Mouse (Mus musculus) layer of hippocampus, postnatal 36 days (tissue): Measurements from ENCODE around the gene Kcnk10. TPM values are rescaled to one million over a fixed set of nuclear protein-coding genes. Genes with fewer than 3 reads are reported as not detected.
"Not testable (repeated sequence)": the region's sequence is repeated elsewhere in the genome, so short reads cannot be mapped to it uniquely, and the experiment has no call there.

Experiments
- DNase-seq, 2 experiments: peaks; one replicate each; pipeline ENCODE4 v3.0.0; 2022
- total RNA-seq, 2 experiments: library from RNA; stranded (reverse); gene quantifications; 2 replicates each; pipeline ENCODE4 v1.2.3; 2021

The Kcnk10 gene
- 10 to 100 TPM; 17.5 to 18.2 TPM for total RNA-seq

GRCm38 (mm10) chr12:98577861-98578360 is at the start of gene Kcnk10:
Kcnk10 (minus strand) TSS chr12:98578310.
- peak in 1 of 2 experiments; percentile 26 for DNase-seq

- peak; percentile 85 to 87 for DNase-seq
Measured at GRCm38 (mm10) chr12:98627392-98628259, 49.5 kb upstream of the Kcnk10 start, which contains the start of gene Spata7. Spata7 (plus strand) TSS chr12:98628157.

- not testable (repeated sequence) for DNase-seq
Measured at GRCm38 (mm10) chr12:98623266-98623665, 45.2 kb upstream of the Kcnk10 start.

GRCm38 (mm10) chr12:98620922-98621321 is 42.8 kb upstream of the Kcnk10 start:
- peak in 1 of 2 experiments; percentile 11 for DNase-seq

GRCm38 (mm10) chr12:98619496-98619895 is 41.4 kb upstream of the Kcnk10 start:
- no peak for DNase-seq

GRCm38 (mm10) chr12:98615746-98616145 is 37.6 kb upstream of the Kcnk10 start:
- no peak for DNase-seq

- no peak for DNase-seq
Measured at GRCm38 (mm10) chr12:98614910-98615508, 36.9 kb upstream of the Kcnk10 start.

GRCm38 (mm10) chr12:98610341-98610740 is 32.2 kb upstream of the Kcnk10 start:
- no peak for DNase-seq

GRCm38 (mm10) chr12:98606595-98607290 is 28.6 kb upstream of the Kcnk10 start:
- peak in 1 of 2 experiments; percentile 15 for DNase-seq

GRCm38 (mm10) chr12:98605264-98605663 is 27.2 kb upstream of the Kcnk10 start:
- no peak for DNase-seq

GRCm38 (mm10) chr12:98602114-98602513 is 24.0 kb upstream of the Kcnk10 start:
- DNase-seq: no peak

GRCm38 (mm10) chr12:98600861-98601260 is 22.8 kb upstream of the Kcnk10 start:
- DNase-seq: no peak

- no peak for DNase-seq
Measured at GRCm38 (mm10) chr12:98591016-98591415, 12.9 kb upstream of the Kcnk10 start.

- DNase-seq: no peak
Measured at GRCm38 (mm10) chr12:98588573-98588972, 10.5 kb upstream of the Kcnk10 start.

- DNase-seq: no peak
Measured at GRCm38 (mm10) chr12:98585302-98585701, 7.2 kb upstream of the Kcnk10 start.

GRCm38 (mm10) chr12:98575942-98576550 is 2.1 kb downstream of the Kcnk10 start:
- DNase-seq: no peak

GRCm38 (mm10) chr12:98575195-98575887 is 2.8 kb downstream of the Kcnk10 start:
- DNase-seq: no peak

- DNase-seq: peak; percentile 65
Measured at GRCm38 (mm10) chr12:98574353-98575194, 3.5 kb downstream of the Kcnk10 start.

GRCm38 (mm10) chr12:98573317-98574270 is 4.5 kb downstream of the Kcnk10 start:
- DNase-seq: peak; percentile 84 to 85
